Mouse (Mus musculus): ENCODE results near the gene Gcsam. TPM values are rescaled to one million over a fixed set of nuclear protein-coding genes. Genes with fewer than 3 reads are reported as not detected.

Gene Gcsam
- total and polyA plus RNA-seq, 2 experiments from 2014 or later: not detected

DNA sequence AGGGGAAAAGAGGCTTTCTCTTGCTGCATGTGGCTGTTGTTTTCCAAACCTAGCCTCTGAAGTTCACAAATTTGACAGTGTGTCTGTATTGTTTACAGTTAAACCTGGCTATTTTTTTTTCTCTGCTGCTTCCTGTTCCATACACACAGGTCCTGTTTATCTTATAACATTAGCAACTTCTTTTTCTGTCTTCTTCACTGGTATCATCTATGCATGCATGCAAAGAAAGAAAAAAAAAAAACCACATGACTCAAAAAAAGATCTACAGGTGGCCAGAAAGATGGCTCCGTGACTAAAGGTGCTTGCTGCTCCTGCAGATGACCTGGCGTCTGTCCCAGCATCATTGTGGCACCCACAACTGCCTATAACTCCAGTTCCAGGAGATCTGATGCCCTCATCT lies 15.2 kb downstream of the Gcsam start:
- H3K4me2 ChIP-seq (ENCODE audit: low read depth): no peak overlapping the region
- H3K4me3 ChIP-seq (ENCODE audit: low read depth, low read length): no peak overlapping the region
- no peak overlapping the region for H3K27ac ChIP-seq (ENCODE audit: low read depth, low read length)
- H3K9me3 ChIP-seq (ENCODE audit: low read length): no peaks in the 10 kb centered on the region
- no peaks in the 10 kb centered on the region for H3K36me3 ChIP-seq (ENCODE audit: insufficient read depth)
- 87% methylated on average over 2 of the region's 2 CpGs for WGBS
- ATAC-seq (no peak), DNase-seq (no peak)
- no peak overlapping the region for H3K9ac ChIP-seq
- H3K27me3 ChIP-seq (ENCODE audit: insufficient read depth, low read length): no peaks in the 10 kb centered on the region
- TF ChIP-seq CTCF (IDR thresholded peaks at IDR 0.05; ENCODE audit: low read depth): no peak
- no peaks in the 10 kb centered on the region for H3K4me1 ChIP-seq (ENCODE audit: insufficient read depth)

DNA sequence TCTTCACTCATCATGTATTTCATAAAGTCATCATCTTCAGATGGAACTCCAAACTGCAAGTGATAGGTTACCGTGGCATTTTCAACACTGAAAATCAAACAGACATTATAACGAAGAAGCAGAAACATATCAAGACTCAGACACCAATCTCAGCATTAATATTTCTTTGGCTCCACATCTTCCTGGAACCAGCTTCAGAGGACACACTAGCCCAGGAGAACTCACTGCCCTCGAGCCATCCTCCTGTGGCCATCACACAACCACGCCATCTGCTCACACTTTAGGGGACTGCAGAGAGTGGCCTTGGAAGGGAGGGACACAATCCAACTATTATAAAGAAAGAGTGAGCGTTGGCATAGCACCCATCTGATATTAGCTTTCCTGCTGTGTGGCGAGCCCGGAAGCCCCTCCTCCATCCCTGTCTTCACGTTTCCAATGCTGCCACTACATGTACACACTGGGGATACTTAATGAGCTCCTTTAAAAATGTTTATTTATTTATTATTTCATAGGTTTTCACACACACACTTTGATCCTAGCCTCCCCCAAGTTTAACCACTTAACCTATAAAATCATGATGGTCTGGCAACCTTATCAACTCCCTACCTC lies 19.4 kb downstream of the Gcsam start:
- Histone ChIP-seq H3K4me1 (ENCODE audit: insufficient read depth) (no peaks in the 10 kb centered on the region), H3K36me3 (ENCODE audit: insufficient read depth) (no peaks in the 10 kb centered on the region), H3K27ac (ENCODE audit: low read depth, low read length) (no peak overlapping the region), H3K27me3 (ENCODE audit: insufficient read depth, low read length) (no peaks in the 10 kb centered on the region), H3K4me3 (ENCODE audit: low read depth, low read length) (no peak overlapping the region), H3K9ac (no peak overlapping the region), H3K9me3 (ENCODE audit: low read length) (no peaks in the 10 kb centered on the region), H3K4me2 (ENCODE audit: low read depth) (no peak overlapping the region)
- 79% methylated on average over 8 of the region's 8 CpGs for WGBS
- ATAC-seq: no peak
- no peak for TF ChIP-seq CTCF (IDR thresholded peaks at IDR 0.05; ENCODE audit: low read depth)
- DNase-seq: no peak

DNA sequence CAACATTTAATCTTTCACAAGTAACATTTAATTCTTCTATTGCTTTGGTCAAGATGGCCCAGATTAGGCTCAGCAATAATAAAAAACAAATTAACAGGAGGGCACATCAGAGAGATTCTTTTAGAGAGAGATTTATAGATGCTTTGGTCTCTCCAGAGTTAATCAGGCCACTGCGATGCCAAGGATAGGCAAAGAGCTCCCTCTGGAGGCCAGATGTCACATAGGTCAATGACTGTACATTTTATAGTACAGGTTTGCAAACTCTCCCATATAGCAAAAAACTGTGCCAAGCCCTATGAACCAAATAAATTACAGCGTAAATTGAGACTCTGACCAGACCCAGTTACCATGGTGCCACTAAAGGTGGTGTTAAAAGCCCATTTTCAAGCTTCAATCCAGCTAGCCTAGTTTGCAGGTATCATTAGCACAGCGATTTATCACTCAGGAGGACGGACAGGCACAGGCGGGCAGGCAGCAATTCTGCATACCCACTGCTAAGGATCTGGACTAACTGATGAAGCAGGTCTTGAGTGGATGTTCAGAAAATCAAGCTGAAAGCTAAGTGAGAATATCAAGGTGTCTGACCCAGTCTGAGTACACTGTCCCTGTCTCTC lies 20.3 kb downstream of the Gcsam start:
- H3K4me1 ChIP-seq (ENCODE audit: insufficient read depth): no peaks in the 10 kb centered on the region
- H3K4me2 ChIP-seq (ENCODE audit: low read depth): no peak overlapping the region
- no peak overlapping the region for H3K4me3 ChIP-seq (ENCODE audit: low read depth, low read length)
- DNase-seq (peak; percentile 83), ATAC-seq (peak; percentile 87)
- no peaks in the 10 kb centered on the region for H3K27me3 ChIP-seq (ENCODE audit: insufficient read depth, low read length)
- no peak overlapping the region for H3K27ac ChIP-seq (ENCODE audit: low read depth, low read length)
- WGBS: 55% methylated on average over 5 of the region's 5 CpGs
- peak; percentile 81 for TF ChIP-seq CTCF (IDR thresholded peaks at IDR 0.05; ENCODE audit: low read depth)
- H3K36me3 ChIP-seq (ENCODE audit: insufficient read depth): no peaks in the 10 kb centered on the region
- no peak overlapping the region for H3K9ac ChIP-seq
- no peaks in the 10 kb centered on the region for H3K9me3 ChIP-seq (ENCODE audit: low read length)

DNA sequence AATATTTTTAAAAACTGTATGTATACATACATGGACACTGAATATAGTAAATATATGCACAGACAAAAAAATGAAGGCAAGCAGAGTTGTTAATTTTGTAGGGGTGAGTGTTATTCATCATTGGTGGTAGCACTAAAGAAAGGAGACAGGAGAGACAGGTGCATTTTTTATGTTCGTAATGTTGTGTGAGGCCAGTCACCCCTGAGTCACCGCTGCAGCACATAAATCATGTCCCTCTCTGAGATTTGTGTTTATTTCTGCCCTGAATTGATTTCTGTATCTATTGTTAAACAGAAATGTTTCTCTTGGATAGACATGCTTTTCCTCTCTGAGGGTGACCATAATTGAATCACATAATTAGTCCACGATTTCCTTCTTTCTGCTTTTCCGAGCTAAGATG lies 22.2 kb downstream of the Gcsam start:
- H3K4me2 ChIP-seq (ENCODE audit: low read depth): no peak overlapping the region
- no peaks in the 10 kb centered on the region for H3K9me3 ChIP-seq (ENCODE audit: low read length)
- no peak overlapping the region for H3K4me3 ChIP-seq (ENCODE audit: low read depth, low read length)
- no peak for TF ChIP-seq CTCF (IDR thresholded peaks at IDR 0.05; ENCODE audit: low read depth)
- DNase-seq (no peak), ATAC-seq (no peak)
- no peak overlapping the region for H3K27ac ChIP-seq (ENCODE audit: low read depth, low read length)
- WGBS: 85% methylated on average over 4 of the region's 4 CpGs
- no peaks in the 10 kb centered on the region for H3K4me1 ChIP-seq (ENCODE audit: insufficient read depth)
- H3K27me3 ChIP-seq (ENCODE audit: insufficient read depth, low read length): no peaks in the 10 kb centered on the region
- H3K9ac ChIP-seq: no peak overlapping the region
- H3K36me3 ChIP-seq (ENCODE audit: insufficient read depth): no peaks in the 10 kb centered on the region

DNA sequence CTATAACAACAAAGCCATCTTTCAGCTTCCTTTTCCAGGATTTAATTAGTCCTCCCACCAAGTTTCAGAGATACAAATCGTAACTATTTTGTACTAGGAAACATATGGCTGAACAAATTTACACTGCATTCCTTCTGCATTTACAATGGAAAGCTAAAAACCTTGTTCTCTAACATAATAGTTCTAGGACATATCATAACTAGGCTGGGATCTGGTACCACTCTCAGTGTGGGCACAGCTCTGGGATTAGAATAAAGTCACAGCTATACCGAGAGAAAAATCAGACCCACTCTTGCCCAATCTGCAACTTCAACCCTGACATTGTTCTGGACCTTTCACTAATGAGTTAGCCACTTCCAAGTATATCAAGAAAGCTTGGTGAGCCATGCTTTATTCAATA lies 25.6 kb downstream of the Gcsam start:
- DNase-seq: no peak
- H3K4me3 ChIP-seq (ENCODE audit: low read depth, low read length): no peak overlapping the region
- H3K9ac ChIP-seq: no peak overlapping the region
- ATAC-seq: no peak
- WGBS: 78% methylated on average over 2 of the region's 2 CpGs
- no peak overlapping the region for H3K4me2 ChIP-seq (ENCODE audit: low read depth)
- no peak overlapping the region for H3K27ac ChIP-seq (ENCODE audit: low read depth, low read length)
- no peaks in the 10 kb centered on the region for H3K9me3 ChIP-seq (ENCODE audit: low read length)
- no peaks in the 10 kb centered on the region for H3K27me3 ChIP-seq (ENCODE audit: insufficient read depth, low read length)
- no peaks in the 10 kb centered on the region for H3K36me3 ChIP-seq (ENCODE audit: insufficient read depth)
- no peaks in the 10 kb centered on the region for H3K4me1 ChIP-seq (ENCODE audit: insufficient read depth)
- TF ChIP-seq CTCF (IDR thresholded peaks at IDR 0.05; ENCODE audit: low read depth): no peak

DNA sequence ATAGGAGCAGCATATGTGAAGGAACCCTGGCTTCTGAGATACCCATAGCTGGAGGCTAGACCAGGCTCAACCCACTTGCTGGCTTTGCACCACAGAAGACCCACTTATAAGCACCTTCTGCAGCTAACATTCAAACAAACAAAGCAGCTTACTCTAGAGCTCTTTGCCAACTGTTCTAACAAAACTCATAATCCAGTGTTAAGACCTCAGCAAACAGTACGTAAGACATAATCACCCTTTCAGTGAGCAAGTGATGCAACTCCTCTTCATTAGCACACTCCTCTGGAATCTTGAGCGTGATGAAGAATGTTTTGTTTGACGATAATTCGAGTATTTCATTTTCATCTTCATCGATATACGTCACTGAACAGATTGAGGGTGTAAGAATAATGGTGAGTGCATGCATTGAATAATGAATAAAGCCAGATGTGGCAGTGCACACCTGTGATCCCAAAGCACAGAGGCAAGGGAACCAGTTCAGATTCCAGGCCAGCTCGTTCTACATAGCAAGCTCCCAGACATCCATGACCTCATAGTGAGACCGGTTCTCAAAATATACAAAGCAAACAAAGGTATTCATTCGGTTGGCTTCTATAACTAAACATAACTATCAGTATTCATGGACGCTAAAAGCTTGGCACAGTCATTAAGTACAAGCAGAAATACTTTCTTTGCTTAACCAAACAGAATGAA lies 30.0 kb downstream of the Gcsam start:
- Histone ChIP-seq H3K4me1 (ENCODE audit: insufficient read depth) (no peaks in the 10 kb centered on the region), H3K9me3 (ENCODE audit: low read length) (no peaks in the 10 kb centered on the region), H3K27me3 (ENCODE audit: insufficient read depth, low read length) (no peaks in the 10 kb centered on the region), H3K36me3 (ENCODE audit: insufficient read depth) (no peaks in the 10 kb centered on the region), H3K9ac (no peak overlapping the region), H3K27ac (ENCODE audit: low read depth, low read length) (no peak overlapping the region), H3K4me3 (ENCODE audit: low read depth, low read length) (no peak overlapping the region), H3K4me2 (ENCODE audit: low read depth) (no peak overlapping the region)
- no peak for TF ChIP-seq CTCF (IDR thresholded peaks at IDR 0.05; ENCODE audit: low read depth)
- no peak for ATAC-seq
- WGBS: 82% methylated on average over 10 of the region's 10 CpGs
- no peak for DNase-seq

DNA sequence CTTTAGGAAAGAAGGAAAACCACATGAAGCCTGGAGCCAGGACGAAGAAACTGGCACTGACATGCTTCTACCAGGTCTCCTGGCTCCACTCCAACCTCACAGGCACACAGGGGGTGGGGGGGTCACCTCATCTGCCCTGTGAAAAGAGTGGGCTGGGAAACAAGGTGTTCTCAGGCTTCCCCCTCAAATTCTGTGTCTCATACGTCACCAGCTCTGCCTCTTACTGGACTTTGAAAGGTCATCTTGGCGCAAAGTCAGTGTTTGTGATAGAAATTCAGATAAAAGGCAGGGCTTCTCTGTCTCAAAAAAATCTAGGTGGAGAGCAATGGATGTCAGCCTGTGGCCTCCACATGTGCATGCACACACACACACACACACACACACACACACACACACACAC lies 31.1 kb downstream of the Gcsam start:
- no peaks in the 10 kb centered on the region for H3K36me3 ChIP-seq (ENCODE audit: insufficient read depth)
- TF ChIP-seq CTCF (IDR thresholded peaks at IDR 0.05; ENCODE audit: low read depth): no peak
- no peak for ATAC-seq

More for the DNA sequence above, 31.1 kb downstream of the Gcsam start:
- H3K27ac ChIP-seq (ENCODE audit: low read depth, low read length): no peak overlapping the region
- H3K9ac ChIP-seq: no peak overlapping the region
- no peak overlapping the region for H3K4me3 ChIP-seq (ENCODE audit: low read depth, low read length)
- H3K9me3 ChIP-seq (ENCODE audit: low read length): no peaks in the 10 kb centered on the region
- no peaks in the 10 kb centered on the region for H3K4me1 ChIP-seq (ENCODE audit: insufficient read depth)
- H3K4me2 ChIP-seq (ENCODE audit: low read depth): no peak overlapping the region
- no peaks in the 10 kb centered on the region for H3K27me3 ChIP-seq (ENCODE audit: insufficient read depth, low read length)
- DNase-seq: no peak
- 62% methylated on average over 3 of the region's 3 CpGs for WGBS
